Mouse (Mus musculus): ENCODE results near the gene Yeats2. TPM values are rescaled to one million over a fixed set of nuclear protein-coding genes. Genes with fewer than 3 reads are reported as not detected.

Gene Yeats2
- 20.8 TPM for polyA plus RNA-seq (2017; shearing (Covaris generic))

DNA sequence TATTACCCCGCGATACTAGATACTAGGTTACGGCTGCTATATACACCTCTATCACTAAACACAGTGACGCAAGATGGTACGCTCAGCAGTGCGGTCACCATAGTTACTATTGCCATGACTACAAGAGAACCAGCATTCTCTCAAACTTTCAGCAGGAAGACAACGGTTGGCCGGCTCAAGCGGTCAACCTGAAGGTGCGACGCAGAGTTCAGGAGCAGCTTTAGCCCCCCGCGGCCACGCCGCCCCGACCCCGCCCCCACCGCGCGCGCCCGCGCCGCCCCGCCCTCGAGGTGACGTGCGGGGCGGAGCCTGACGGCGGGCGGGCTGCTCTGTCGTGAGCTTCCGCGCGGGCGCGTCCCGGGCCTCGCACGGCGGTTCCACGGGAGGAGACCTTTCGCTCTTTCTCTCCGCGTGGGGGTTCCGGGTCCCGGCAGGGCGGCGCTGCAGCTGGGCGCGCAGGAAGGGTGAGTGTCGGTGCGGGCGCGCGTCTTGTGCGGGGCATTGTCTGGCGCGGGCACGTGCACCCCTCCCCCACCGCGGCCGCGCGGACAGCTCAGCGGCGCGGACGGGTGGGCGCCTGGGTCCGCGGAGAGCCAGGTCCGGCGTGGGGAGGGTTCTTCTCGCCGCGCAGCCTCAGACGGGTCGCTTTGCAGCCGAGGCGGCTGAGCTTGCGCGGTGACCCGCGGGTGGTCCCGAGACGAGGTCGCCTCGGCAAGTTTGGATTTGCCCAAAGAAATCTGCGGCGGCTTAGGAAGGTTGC is at the start of gene Yeats2:
TSS of gene Yeats2 (plus strand) at position 292 of the 760 bp plus-strand sequence.

GRCm38 (mm10) chr16:20097069-20097710 is 43.7 kb upstream of the Yeats2 start, which contains the start of gene Klhl24:
Gene Klhl24, plus strand, starts transcription at chr16:20097542.

DNA sequence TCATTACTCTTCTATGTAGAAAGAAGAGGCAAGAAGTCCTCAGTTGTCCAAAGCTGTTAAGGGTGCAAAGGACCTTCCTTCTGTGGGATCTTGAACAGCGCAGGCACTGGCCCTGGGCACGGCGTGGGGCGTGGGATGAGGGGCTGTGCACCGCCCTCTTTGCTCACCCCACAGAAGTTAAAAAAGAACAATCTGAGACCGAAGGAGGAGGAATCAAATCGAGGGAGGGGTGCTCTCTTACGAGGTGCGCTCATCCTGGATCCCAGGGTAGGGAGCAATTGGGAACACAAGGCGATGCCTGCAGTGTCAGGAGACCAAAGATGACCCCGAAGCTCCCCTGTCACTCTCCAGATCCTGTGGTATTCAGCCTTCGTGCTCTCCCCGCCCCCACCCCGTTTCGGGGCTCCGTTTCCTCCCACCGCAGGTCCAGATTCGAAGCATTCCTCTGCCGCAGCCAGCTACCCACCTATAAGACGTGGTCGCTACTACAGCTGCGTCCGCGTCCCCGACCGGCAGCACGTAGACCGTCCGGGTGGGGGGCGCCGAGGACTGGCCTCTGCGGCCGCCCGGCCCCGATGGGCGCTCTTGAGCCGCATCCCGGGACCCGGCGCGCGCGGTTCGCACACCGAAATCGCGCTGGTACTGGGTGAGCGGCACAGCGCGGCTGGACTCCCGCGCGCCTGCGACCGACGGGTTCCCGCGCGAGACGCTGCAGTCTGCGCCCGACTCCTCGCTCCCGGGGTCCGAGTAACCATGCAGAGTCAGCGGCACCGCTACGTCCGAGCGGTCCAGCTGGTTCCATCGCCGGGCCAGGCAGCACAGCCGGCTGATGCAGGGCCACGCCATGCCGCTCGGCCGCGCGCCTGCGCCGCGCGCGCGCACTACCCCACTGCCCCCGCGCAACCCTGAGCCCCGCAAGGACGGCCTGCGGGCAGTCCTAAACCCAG is 99.9 kb downstream of the Yeats2 start, which contains the start of gene Map6d1:
TSS of gene Map6d1 (minus strand) at position 891 of the 947 bp plus-strand sequence.

Other genes starting within 250 kb of the Yeats2 start
- gene Klhl6, start 158.0 kb upstream of the Yeats2 start, polyA plus RNA-seq (2017; shearing (Covaris generic)), result 253 TPM
- gene Klhl24, start 43.5 kb upstream of the Yeats2 start, polyA plus RNA-seq (2017; shearing (Covaris generic)), result 54.5 TPM
- gene Map6d1, start 100.3 kb downstream of the Yeats2 start, polyA plus RNA-seq (2017; shearing (Covaris generic)), result 0.16 TPM
- gene Parl, start 161.3 kb downstream of the Yeats2 start, polyA plus RNA-seq (2017; shearing (Covaris generic)), result 85.1 TPM
- not detected for gene Cyp2ab1, start 184.3 kb downstream of the Yeats2 start, polyA plus RNA-seq (2017; shearing (Covaris generic))

Measured in CD4-positive, CD25-positive, alpha-beta regulatory T cell (primary cell).